Mouse (Mus musculus) C2C12 (cell line): ENCODE results near the gene Tppp3. TPM values are rescaled to one million over a fixed set of nuclear protein-coding genes. Genes with fewer than 3 reads are reported as not detected.

Experiments
- H3K27me3 ChIP-seq: one replicate; pipeline ENCODE4 v1.6.1; 2011; ENCODE audit not compliant: control insufficient read depth, insufficient read depth, insufficient read length
- H3K36me3 ChIP-seq: one replicate; pipeline ENCODE4 v1.6.1; 2011; ENCODE audit not compliant: control insufficient read depth, insufficient read depth
- H3K4me3 ChIP-seq: one replicate; pipeline ENCODE4 v1.5.1; 2011; ENCODE audit warnings: mild to moderate bottlenecking, control low read depth; ENCODE audit not compliant: poor library complexity, insufficient read depth, severe bottlenecking
- H3K79me2 ChIP-seq: one replicate; pipeline ENCODE4 v1.6.1; 2011; ENCODE audit not compliant: control insufficient read depth, insufficient read depth
- H3K79me3 ChIP-seq: one replicate; pipeline ENCODE4 v1.6.1; 2011; ENCODE audit warnings: low read depth, control low read depth
- H3ac ChIP-seq: one replicate; pipeline ENCODE3; 2011; ENCODE audit warnings: low read depth; ENCODE audit not compliant: control insufficient read depth, insufficient read length
- CEBPB ChIP-seq: IDR thresholded peaks from one replicate; pipeline ENCODE4 v1.6.1; 2011; ENCODE audit warnings: low read depth, mild to moderate bottlenecking, control low read depth, moderate library complexity
- CTCF ChIP-seq: IDR thresholded peaks from one replicate; pipeline ENCODE4 v1.5.1; 2011; ENCODE audit not compliant: control insufficient read depth, insufficient read depth, insufficient read length
- FOSL1 ChIP-seq: IDR thresholded peaks from one replicate; pipeline ENCODE4 v1.8.0; 2011; ENCODE audit warnings: mild to moderate bottlenecking, low read length; ENCODE audit not compliant: poor library complexity, insufficient read depth, severe bottlenecking
- MAX ChIP-seq: IDR thresholded peaks from one replicate; pipeline ENCODE4 v1.6.1; 2011; ENCODE audit warnings: mild to moderate bottlenecking, control low read depth
- MYOD1 ChIP-seq: IDR thresholded peaks from one replicate; pipeline ENCODE4 v1.6.1; 2011; ENCODE audit warnings: low read depth; ENCODE audit not compliant: control insufficient read depth, insufficient read length
- MYOG ChIP-seq: IDR thresholded peaks from one replicate; pipeline ENCODE4 v1.6.1; 2011; ENCODE audit not compliant: control insufficient read depth, insufficient read length; ENCODE audit errors: extremely low read depth
- USF1 ChIP-seq: IDR thresholded peaks from one replicate; pipeline ENCODE4 v1.6.1; 2011; ENCODE audit warnings: low read depth, mild to moderate bottlenecking, control low read depth, moderate library complexity
- polyA plus RNA-seq: library from polyadenylated mRNA; unstranded; fragments of >200 nt; fragmentation: generic; extraction: Trizol; gene quantifications from one replicate; pipeline ENCODE4 v1.2.1, GENCODE M21; 2012; ENCODE audit warnings: missing spikeins

Gene Tppp3
- polyA plus RNA-seq, 1 experiment, result 219 TPM

GRCm38 (mm10) chr8:105516018-105516645, 44.8 kb upstream of the Tppp3 start:
- TF ChIP-seq CTCF, result peak; percentile 81
- no peak for TF ChIP-seq FOSL1
- TF ChIP-seq MYOD1, result no peak
- no peaks in the 10 kb centered on the region for H3K79me3 ChIP-seq
- H3K79me2 ChIP-seq, result no peaks in the 10 kb centered on the region
- H3ac ChIP-seq, result no peak overlapping the region
- no peak overlapping the region for H3K4me3 ChIP-seq
- H3K36me3 ChIP-seq, result no peaks in the 10 kb centered on the region
- no peaks in the 10 kb centered on the region for H3K27me3 ChIP-seq

- no peaks in the 10 kb centered on the region for H3K27me3 ChIP-seq
- TF ChIP-seq MYOG (no peak), CEBPB (no peak), FOSL1 (no peak), MAX (no peak), MYOD1 (no peak), CTCF (no peak), USF1 (no peak)
- no peaks in the 10 kb centered on the region for H3K79me2 ChIP-seq
- no peaks in the 10 kb centered on the region for H3K36me3 ChIP-seq
- H3ac ChIP-seq, result no peak overlapping the region
- H3K4me3 ChIP-seq, result no peak overlapping the region
- H3K79me3 ChIP-seq, result no peaks in the 10 kb centered on the region
Observed at GRCm38 (mm10) chr8:105514656-105515055, 43.3 kb upstream of the Tppp3 start.

- Histone ChIP-seq H3K36me3 (no peaks in the 10 kb centered on the region), H3ac (no peak overlapping the region), H3K79me2 (no peaks in the 10 kb centered on the region), H3K79me3 (no peaks in the 10 kb centered on the region), H3K4me3 (no peak overlapping the region), H3K27me3 (no peaks in the 10 kb centered on the region)
- no peak for TF ChIP-seq CEBPB
- TF ChIP-seq FOSL1, result no peak
- no peak for TF ChIP-seq USF1
- TF ChIP-seq MYOD1, result no peak
Observed at GRCm38 (mm10) chr8:105514194-105514593, 42.9 kb upstream of the Tppp3 start.

- Histone ChIP-seq H3K36me3 (no peaks in the 10 kb centered on the region), H3K27me3 (no peaks in the 10 kb centered on the region), H3K4me3 (no peak overlapping the region), H3K79me3 (no peaks in the 10 kb centered on the region), H3K79me2 (no peaks in the 10 kb centered on the region), H3ac (no peak overlapping the region)
- TF ChIP-seq MAX (no peak), CTCF (no peak), CEBPB (no peak), MYOD1 (no peak), FOSL1 (no peak), MYOG (no peak), USF1 (no peak)
Observed at GRCm38 (mm10) chr8:105509997-105510735, 38.8 kb upstream of the Tppp3 start.

- no peaks in the 10 kb centered on the region for H3K79me2 ChIP-seq
- TF ChIP-seq MYOG (no peak), MYOD1 (no peak)
Observed at GRCm38 (mm10) chr8:105508758-105509157, 37.4 kb upstream of the Tppp3 start.

GRCm38 (mm10) chr8:105506977-105507376, 35.7 kb upstream of the Tppp3 start:
- H3ac ChIP-seq, result no peak overlapping the region
- H3K4me3 ChIP-seq, result no peak overlapping the region
- TF ChIP-seq CTCF, result no peak
- no peaks in the 10 kb centered on the region for H3K27me3 ChIP-seq
- H3K36me3 ChIP-seq, result no peaks in the 10 kb centered on the region
- no peaks in the 10 kb centered on the region for H3K79me3 ChIP-seq
- no peaks in the 10 kb centered on the region for H3K79me2 ChIP-seq

More at GRCm38 (mm10) chr8:105508758-105509157, 37.4 kb upstream of the Tppp3 start:
- Histone ChIP-seq H3K79me3 (no peaks in the 10 kb centered on the region), H3ac (no peak overlapping the region), H3K36me3 (no peaks in the 10 kb centered on the region), H3K4me3 (no peak overlapping the region), H3K27me3 (no peaks in the 10 kb centered on the region)
